Comparison of ENCODE assay signal across 8 mouse cellular contexts in the genomic region with DNA sequence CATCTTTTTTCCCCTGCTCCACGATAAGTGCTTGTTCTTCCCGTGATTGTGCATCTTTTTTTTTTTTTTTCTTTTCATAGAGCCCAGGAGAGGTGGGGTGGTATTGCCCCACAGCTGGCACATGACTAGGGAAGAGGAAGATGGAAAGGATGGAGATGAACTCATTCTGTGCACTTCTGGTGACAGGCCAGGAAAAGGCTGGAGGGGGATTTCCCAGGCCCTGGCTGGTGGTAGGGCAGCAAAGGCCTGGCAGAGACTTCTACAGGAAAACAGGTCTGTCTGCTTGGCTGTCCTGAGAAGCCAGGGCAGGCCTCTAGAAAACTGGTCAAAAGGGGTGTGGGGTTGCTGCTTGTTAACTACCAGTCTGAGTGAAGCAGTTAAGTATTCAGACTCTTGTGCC. TPM values are rescaled to one million over a fixed set of nuclear protein-coding genes. Genes with fewer than 3 reads are reported as not detected.
DNase-seq lines count a peak whose midpoint lies in the region; ATAC-seq and TF ChIP-seq lines count a peak whose summit lies in the region.

No protein-coding gene starts in this region.

- TF ChIP-seq CTCF in thymus, adult 2 months (IDR thresholded peaks at IDR 0.05; ENCODE audit: borderline replicate concordance, control insufficient read depth, extremely low read depth, insufficient read depth, low read length, poor library complexity): no peak
- no peak for TF ChIP-seq CTCF in midbrain, postnatal 0 days (IDR thresholded peaks at IDR 0.05)

- H3K9me3 ChIP-seq in embryonic facial prominence, embryonic 10.5 days: no peaks in the 10 kb centered on the region
- no peaks in the 10 kb centered on the region for H3K9me3 ChIP-seq in limb, embryonic 13.5 days
- no peaks in the 10 kb centered on the region for H3K9me3 ChIP-seq in midbrain, postnatal 0 days (ENCODE audit: low read length)

- peaks cover 15% of the 10 kb centered on the region for H3K4me1 ChIP-seq in thymus, adult 2 months (replicated peaks; ENCODE audit: control insufficient read depth, insufficient read depth, low read length)
- peaks cover 39% of the 10 kb centered on the region for H3K4me1 ChIP-seq in embryonic facial prominence, embryonic 10.5 days
- peaks cover 43% of the 10 kb centered on the region for H3K4me1 ChIP-seq in limb, embryonic 13.5 days
- peaks cover 9% of the 10 kb centered on the region for H3K4me1 ChIP-seq in midbrain, postnatal 0 days (ENCODE audit: insufficient read depth, low read length)

- TF ChIP-seq POLR2A in thymus, adult 2 months (IDR thresholded peaks at IDR 0.05; ENCODE audit: control insufficient read depth, extremely low read depth, insufficient read depth, low read length, poor library complexity): no peak

- DNase-seq in thymus, adult 2 months: peak; percentile 33
- no peak for DNase-seq in thymus, postnatal 10 days (ENCODE audit: low spot score in 2 of 2)
- no peak for DNase-seq in embryonic facial prominence, embryonic 10.5 days (ENCODE audit: low spot score)
- peak; percentile 39 for DNase-seq in heart, postnatal 4 days
- no peak for DNase-seq in midbrain, postnatal 0 days (ENCODE audit: low spot score)
- DNase-seq in retina, postnatal 1 day: no peak

- no peaks in the 10 kb centered on the region for H3K36me3 ChIP-seq in thymus, adult 2 months (ENCODE audit: control insufficient read depth, insufficient read depth, low read length)
- peaks cover 27% of the 10 kb centered on the region for H3K36me3 ChIP-seq in embryonic facial prominence, embryonic 10.5 days (replicated peaks)
- peaks cover 7% of the 10 kb centered on the region; the same call in 1 of the 2 replicates for H3K36me3 ChIP-seq in limb, embryonic 13.5 days
- no peaks in the 10 kb centered on the region for H3K36me3 ChIP-seq in midbrain, postnatal 0 days (ENCODE audit: insufficient read depth, low read length)

- H3K27me3 ChIP-seq in thymus, adult 2 months (ENCODE audit: control insufficient read depth, insufficient read depth, low read length): no peaks in the 10 kb centered on the region
- no peaks in the 10 kb centered on the region for H3K27me3 ChIP-seq in embryonic facial prominence, embryonic 10.5 days (replicated peaks; ENCODE audit: low read depth, poor library complexity, severe bottlenecking)
- H3K27me3 ChIP-seq in limb, embryonic 13.5 days: no peaks in the 10 kb centered on the region
- no peaks in the 10 kb centered on the region for H3K27me3 ChIP-seq in midbrain, postnatal 0 days (ENCODE audit: insufficient read depth, low read length)

- peak overlapping the region; percentile 95 for H3K9ac ChIP-seq in limb, embryonic 13.5 days
- H3K9ac ChIP-seq in midbrain, postnatal 0 days (replicated peaks; ENCODE audit: low read length, poor library complexity, severe bottlenecking): peak overlapping the region; percentile 94

- WGBS in thymus, adult 2 months: 0% methylated on average over 2 of the region's 2 CpGs
- WGBS in embryonic facial prominence, embryonic 10.5 days: 14% methylated on average over 2 of the region's 2 CpGs
- 10% methylated on average over 2 of the region's 2 CpGs for WGBS in limb, embryonic 13.5 days
- 0% methylated on average over 2 of the region's 2 CpGs for WGBS in midbrain, postnatal 0 days

- peak overlapping the region; percentile 86 for H3K4me3 ChIP-seq in thymus, adult 2 months (ENCODE audit: control insufficient read depth, insufficient read depth, low read length)
- peak overlapping the region; percentile 98 for H3K4me3 ChIP-seq in embryonic facial prominence, embryonic 10.5 days
- peak overlapping the region; percentile 98 for H3K4me3 ChIP-seq in limb, embryonic 13.5 days
- peak overlapping the region; percentile 97 for H3K4me3 ChIP-seq in midbrain, postnatal 0 days (ENCODE audit: low read depth, low read length)

- no peak for ATAC-seq in limb, embryonic 13.5 days (ENCODE audit: low FRiP score, low read depth)
- no peak for ATAC-seq in midbrain, postnatal 0 days (ENCODE audit: low FRiP score)
- ATAC-seq in frontal cortex, adult (ENCODE audit: low TSS enrichment): no peak

- H3K27ac ChIP-seq in thymus, adult 2 months (ENCODE audit: control insufficient read depth, insufficient read depth, low read length): peak overlapping the region; percentile 87
- H3K27ac ChIP-seq in embryonic facial prominence, embryonic 10.5 days (replicated peaks): peak overlapping the region; percentile 35; the same call in 1 of the 2 replicates
- no peak overlapping the region for H3K27ac ChIP-seq in limb, embryonic 13.5 days
- peak overlapping the region; percentile 93; the same call in 1 of the 2 replicates for H3K27ac ChIP-seq in midbrain, postnatal 0 days (ENCODE audit: low read depth, low read length)

- peak overlapping the region; percentile 89 for H3K4me2 ChIP-seq in limb, embryonic 13.5 days (replicated peaks)
- H3K4me2 ChIP-seq in midbrain, postnatal 0 days (ENCODE audit: low read depth, low read length, poor library complexity, severe bottlenecking): peak overlapping the region; percentile 92

RNA-seq across cellular contexts. Expression of a gene that starts 2.3 kb away (rescaled TPM):
- 946 and 968 TPM in 2 replicates for polyA plus RNA-seq in thymus, adult 2 months (2012; rRNA removed)
- 32.0 and 36.3 TPM in 2 replicates for polyA plus RNA-seq in embryonic facial prominence, embryonic 10.5 days (2016; fragmentation: Nextera tagmentation; extraction: Ambion mirVana)
- total RNA-seq in heart, postnatal 4 days (2021): 10 to 100 TPM; 60.1 to 60.5 TPM
- polyA plus RNA-seq in limb, embryonic 13.5 days (2015; fragmentation: Nextera tagmentation; extraction: Ambion mirVana): 34.5 and 34.6 TPM in 2 replicates
- 229 and 234 TPM in 2 replicates for total RNA-seq in midbrain, postnatal 0 days (2014; rRNA removed)
- 87.8 and 96.5 TPM in 2 replicates for polyA plus RNA-seq in midbrain, postnatal 0 days (2015; fragmentation: Nextera tagmentation; extraction: Ambion mirVana)

RNA-seq across cellular contexts. Expression of a gene that starts 16.3 kb away (rescaled TPM):
- polyA plus RNA-seq in thymus, adult 2 months (2012; rRNA removed): 9.0 and 10.1 TPM in 2 replicates
- polyA plus RNA-seq in embryonic facial prominence, embryonic 10.5 days (2016; fragmentation: Nextera tagmentation; extraction: Ambion mirVana): 5.4 and 6.6 TPM in 2 replicates
- total RNA-seq in heart, postnatal 4 days (2021): 1 to 10 TPM; 8.5 to 9.0 TPM
- 7.9 and 8.5 TPM in 2 replicates for polyA plus RNA-seq in limb, embryonic 13.5 days (2015; fragmentation: Nextera tagmentation; extraction: Ambion mirVana)
- total RNA-seq in midbrain, postnatal 0 days (2014; rRNA removed): 11.6 and 17.1 TPM in 2 replicates
- 5.6 and 6.6 TPM in 2 replicates for polyA plus RNA-seq in midbrain, postnatal 0 days (2015; fragmentation: Nextera tagmentation; extraction: Ambion mirVana)

Comparison
In these comparisons a context has a peak if more than half of its experiments do, and no peak if none do; other contexts are left out.
1. DNase-seq: peak in thymus, adult 2 months (single experiment) and heart, postnatal 4 days (single experiment); none in thymus, postnatal 10 days (0 of 2), embryonic facial prominence, embryonic 10.5 days (single experiment), midbrain, postnatal 0 days (single experiment) and retina, postnatal 1 day (single experiment).
2. Peak in every context shown above with its lines, with median percentiles within 50 percentile points of each other: H3K4me3 ChIP-seq.